ENCODE assay signal across 8 mouse cellular contexts in genomic region chr2:125247962-125248235, GRCm38 (mm10). TPM values are rescaled to one million over a fixed set of nuclear protein-coding genes. Genes with fewer than 3 reads are reported as not detected.
DNase-seq lines count a peak whose midpoint lies in the region; ATAC-seq and TF ChIP-seq lines count a peak whose summit lies in the region.

No protein-coding gene starts in this region.

- peaks cover 5% of the 10 kb centered on the region; the same call in 1 of the 2 replicates for H3K4me1 ChIP-seq in kidney, embryonic 14.5 days (ENCODE audit: control insufficient read depth, insufficient read depth, low read length)
- no peaks in the 10 kb centered on the region for H3K4me1 ChIP-seq in hindbrain, embryonic 11.5 days (replicated peaks; ENCODE audit: control insufficient read depth, insufficient read depth, low read length)
- H3K4me1 ChIP-seq in midbrain, embryonic 13.5 days (replicated peaks): peaks cover 16% of the 10 kb centered on the region

- H3K36me3 ChIP-seq in kidney, embryonic 14.5 days (ENCODE audit: control insufficient read depth, insufficient read depth, low read length): peaks cover 29% of the 10 kb centered on the region
- H3K36me3 ChIP-seq in hindbrain, embryonic 11.5 days (ENCODE audit: control insufficient read depth, insufficient read depth, low read length): no peaks in the 10 kb centered on the region
- peaks cover 3% of the 10 kb centered on the region; the same call in 1 of the 2 replicates for H3K36me3 ChIP-seq in midbrain, embryonic 13.5 days

- no peak for TF ChIP-seq CTCF in Patski (IDR thresholded peaks at IDR 0.05)

- H3K9ac ChIP-seq in kidney, embryonic 14.5 days (ENCODE audit: low read depth, low read length): peak overlapping the region; percentile 82
- peak overlapping the region; percentile 90 for H3K9ac ChIP-seq in hindbrain, embryonic 11.5 days (ENCODE audit: low read depth, low read length)
- peak overlapping the region; percentile 84 for H3K9ac ChIP-seq in midbrain, embryonic 13.5 days (replicated peaks)

- no peaks in the 10 kb centered on the region for H3K9me3 ChIP-seq in kidney, embryonic 14.5 days (ENCODE audit: control insufficient read depth, low read length)
- no peaks in the 10 kb centered on the region for H3K9me3 ChIP-seq in hindbrain, embryonic 11.5 days (ENCODE audit: control insufficient read depth, low read length)
- H3K9me3 ChIP-seq in midbrain, embryonic 13.5 days: no peaks in the 10 kb centered on the region

- ATAC-seq in kidney, embryonic 14.5 days (ENCODE audit: low FRiP score, low TSS enrichment): no peak; the same call in 1 of the 2 replicates
- ATAC-seq in Patski: peak; percentile 27
- ATAC-seq in hindbrain, embryonic 11.5 days (ENCODE audit: low FRiP score): no peak; the same call in 1 of the 2 replicates
- no peak for ATAC-seq in midbrain, embryonic 13.5 days

- in situ Hi-C loops in Patski (cut with MboI; ENCODE audit: low pct_unique_long_range_greater_than_20kb): no loop called here

- no peaks in the 10 kb centered on the region for H3K27me3 ChIP-seq in kidney, embryonic 14.5 days (ENCODE audit: control insufficient read depth, insufficient read depth, low read length)
- no peaks in the 10 kb centered on the region for H3K27me3 ChIP-seq in Patski
- no peaks in the 10 kb centered on the region for H3K27me3 ChIP-seq in hindbrain, embryonic 11.5 days (ENCODE audit: control insufficient read depth, insufficient read depth, low read length)
- H3K27me3 ChIP-seq in midbrain, embryonic 13.5 days: no peaks in the 10 kb centered on the region

- DNase-seq in kidney, postnatal 14 days: no peak
- no peak for DNase-seq in Patski (ENCODE audit: low read depth, low spot score)
- DNase-seq in hindbrain, embryonic 11.5 days (ENCODE audit: low spot score): no peak
- DNase-seq in adrenal gland, postnatal 36 days: no peak
- DNase-seq in spleen, adult 12 weeks (ENCODE audit: low spot score): no peak
- no peak for DNase-seq in frontal cortex, postnatal 14 days (ENCODE audit: low spot score in 2 of 2)

- under 1% methylated on average over 9 of the region's 9 CpGs for WGBS in kidney, embryonic 14.5 days
- under 1% methylated on average over 9 of the region's 9 CpGs for WGBS in hindbrain, embryonic 11.5 days
- 0% methylated on average over 9 of the region's 9 CpGs for WGBS in midbrain, embryonic 13.5 days

- peak overlapping the region; percentile 85 for H3K27ac ChIP-seq in kidney, embryonic 14.5 days (ENCODE audit: low read depth, low read length)
- peak overlapping the region; percentile 80 for H3K27ac ChIP-seq in hindbrain, embryonic 11.5 days (ENCODE audit: low read depth, low read length)
- H3K27ac ChIP-seq in midbrain, embryonic 13.5 days: peak overlapping the region; percentile 87

- CTCF ChIA-PET in Patski (lab: Charles Lee): interaction anchor here (1.5 kb wide), 1 partner anchor 366 kb away, joined by 3 read pairs; no protein-coding TSS in a partner anchor

- peak overlapping the region; percentile 65 for H3K4me3 ChIP-seq in kidney, embryonic 14.5 days (ENCODE audit: low read length)
- peak overlapping the region; percentile 77 for H3K4me3 ChIP-seq in hindbrain, embryonic 11.5 days (ENCODE audit: low read depth, low read length)
- H3K4me3 ChIP-seq in midbrain, embryonic 13.5 days (replicated peaks): peak overlapping the region; percentile 72

- H3K4me2 ChIP-seq in kidney, embryonic 14.5 days (replicated peaks; ENCODE audit: low read depth, low read length): peak overlapping the region; percentile 62
- H3K4me2 ChIP-seq in hindbrain, embryonic 11.5 days (replicated peaks; ENCODE audit: low read depth, low read length): peak overlapping the region; percentile 79
- H3K4me2 ChIP-seq in midbrain, embryonic 13.5 days (replicated peaks): peak overlapping the region; percentile 74

- POLR2A ChIA-PET in Patski (lab: Charles Lee): no interaction called here

RNA-seq across cellular contexts. Expression of gene Dut, which starts 0.9 kb away (rescaled TPM):
- 217 and 261 TPM in 2 replicates for polyA plus RNA-seq in kidney, embryonic 14.5 days (2014; fragmentation: Nextera tagmentation; extraction: Ambion mirVana)
- 114 TPM for polyA plus RNA-seq in Patski (2021)
- polyA plus RNA-seq in hindbrain, embryonic 11.5 days (2014; fragmentation: Nextera tagmentation; extraction: Ambion mirVana): 176 and 187 TPM in 2 replicates
- 97.0 and 105 TPM in 2 replicates for polyA plus RNA-seq in midbrain, embryonic 13.5 days (2015; fragmentation: Nextera tagmentation; extraction: Ambion mirVana)
- total RNA-seq in adrenal gland, postnatal 36 days (2021): 10 to 100 TPM; 18.8 to 31.6 TPM
